14 mouse cellular contexts compared by ENCODE assay signal in the genomic region with DNA sequence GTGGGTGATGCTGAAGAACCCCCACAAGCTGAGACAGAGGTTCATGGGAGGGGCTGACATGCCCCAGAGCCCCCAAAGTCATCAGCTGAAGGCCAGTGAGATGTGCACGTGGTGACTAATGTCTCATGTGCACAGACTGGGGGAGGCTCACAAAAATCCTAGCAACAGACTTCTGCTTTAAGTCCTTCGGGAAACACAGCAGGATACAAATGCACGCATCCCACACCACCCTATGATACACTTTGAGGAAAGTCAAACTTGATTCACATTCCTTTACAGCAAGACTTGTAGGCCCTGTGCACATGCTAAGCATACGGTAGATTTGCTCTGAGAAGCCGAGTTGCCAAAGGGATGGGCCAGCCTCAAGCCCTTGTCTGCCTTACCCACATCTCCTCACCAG. TPM values are rescaled to one million over a fixed set of nuclear protein-coding genes. Genes with fewer than 3 reads are reported as not detected.
A peak's percentile ranks its signal among the peaks of the same experiment; 100 is the strongest.
DNase-seq lines count a peak whose midpoint lies in the region; ATAC-seq and TF ChIP-seq lines count a peak whose summit lies in the region.
"Had no signal": no experiment of that assay in that cellular context is flagged by ENCODE, and none has a peak within 500 bp of the region (broad histone marks: within the 10 kb centered on the region; RNA-seq: fewer than 3 reads in every experiment).

No protein-coding gene starts in this region.

- ATAC-seq in heart, embryonic 16.5 days (replicated peaks; ENCODE audit: extremely low read depth, insufficient read depth, low FRiP score) = 0 out of 2 replicates have a peak, but pooled peaks have one; percentile 4
- no peak for ATAC-seq in neural tube, embryonic 13.5 days (ENCODE audit: low read depth)
- ATAC-seq: inflammation-experienced regulatory T-cells, adult 6 months had no signal

- no peaks in the 10 kb centered on the region for H3K4me1 ChIP-seq in heart, embryonic 16.5 days (ENCODE audit: control insufficient read depth, insufficient read depth, low read length)
- peaks cover 38% of the 10 kb centered on the region for H3K4me1 ChIP-seq in neural tube, embryonic 13.5 days (replicated peaks)
- H3K4me1 ChIP-seq: liver, embryonic 13.5 days had no signal

- H3K36me3 ChIP-seq in heart, embryonic 16.5 days (ENCODE audit: control insufficient read depth, insufficient read depth) = 0 out of 2 replicates have a peak, but pooled peaks cover 2% of the 10 kb centered on the region
- H3K36me3 ChIP-seq in neural tube, embryonic 13.5 days = no peaks in the 10 kb centered on the region
- H3K36me3 ChIP-seq: liver, embryonic 13.5 days had no signal

- intact Hi-C loops in heart, postnatal 36 days (cut with DNase I) = loop anchor here (2.0 kb wide), 1 partner anchor 49 kb away; no protein-coding TSS in a partner anchor

- H3K9ac ChIP-seq in heart, embryonic 16.5 days (ENCODE audit: low read length) = no peak overlapping the region
- H3K9ac ChIP-seq in neural tube, embryonic 13.5 days = no peak overlapping the region
- H3K9ac ChIP-seq: heart, embryonic 12.5 days; liver, embryonic 13.5 days had no signal

- no peak for TF ChIP-seq CTCF in layer of hippocampus, adult 2 months (conservative IDR thresholded peaks at IDR 0.05)

- no peaks in the 10 kb centered on the region; the same call in 1 of the 2 replicates for H3K9me3 ChIP-seq in heart, embryonic 16.5 days (replicated peaks; ENCODE audit: control insufficient read depth, low read length)
- peaks cover 7% of the 10 kb centered on the region for H3K9me3 ChIP-seq in neural tube, embryonic 13.5 days
- H3K9me3 ChIP-seq: liver, embryonic 13.5 days had no signal

- no peak for DNase-seq in heart, postnatal 36 days
- no peak for DNase-seq in layer of hippocampus, adult 2 months (ENCODE audit: low spot score in 2 of 2)
- no peak for DNase-seq in layer of hippocampus, adult 8-10 months (ENCODE audit: low spot score in 2 of 2)
- no peak for DNase-seq in neural tube, embryonic 10.5 days (ENCODE audit: extremely low spot score, low spot score)
- no peak for DNase-seq in adrenal gland, postnatal 14 days
- DNase-seq: adrenal gland, postnatal 25 days; gastrocnemius, postnatal 25 days; liver, embryonic 13.5 days; lung, adult 2 months had no signal

- H3K27me3 ChIP-seq in heart, embryonic 16.5 days (ENCODE audit: control insufficient read depth, insufficient read depth, low read length) = no peaks in the 10 kb centered on the region
- no peaks in the 10 kb centered on the region for H3K27me3 ChIP-seq in neural tube, embryonic 13.5 days
- H3K27me3 ChIP-seq: heart, embryonic 12.5 days; liver, embryonic 13.5 days had no signal

- no peak overlapping the region for H3K27ac ChIP-seq in heart, embryonic 16.5 days (ENCODE audit: low read length)
- H3K27ac ChIP-seq in layer of hippocampus, adult 2 months = peak overlapping the region; percentile 36; the same call in 1 of the 2 replicates
- peak overlapping the region; percentile 86 for H3K27ac ChIP-seq in neural tube, embryonic 13.5 days (replicated peaks)
- H3K27ac ChIP-seq: forebrain, embryonic 10.5 days; liver, embryonic 13.5 days had no signal

- H3K4me2 ChIP-seq in heart, embryonic 16.5 days (ENCODE audit: low read depth, low read length) = no peak overlapping the region
- H3K4me2 ChIP-seq in neural tube, embryonic 13.5 days = no peak overlapping the region
- H3K4me2 ChIP-seq: heart, embryonic 12.5 days had no signal

- 87% methylated on average over 5 of the region's 5 CpGs for WGBS in heart, embryonic 16.5 days
- WGBS in neural tube, embryonic 13.5 days = 85% methylated on average over 5 of the region's 5 CpGs

- no peak overlapping the region for H3K4me3 ChIP-seq in heart, embryonic 16.5 days (ENCODE audit: low read length)
- no peak overlapping the region for H3K4me3 ChIP-seq in layer of hippocampus, adult 2 months
- H3K4me3 ChIP-seq in neural tube, embryonic 13.5 days = no peak overlapping the region
- H3K4me3 ChIP-seq: forebrain, embryonic 10.5 days; heart, embryonic 12.5 days; liver, embryonic 13.5 days had no signal

RNA-seq across cellular contexts. Expression of gene Pxylp1, which starts 53.1 kb away (rescaled TPM):
- polyA plus RNA-seq in heart, embryonic 16.5 days (2015; fragmentation: Nextera tagmentation; extraction: Ambion mirVana) = 25.8 and 26.0 TPM in 2 replicates
- total RNA-seq in heart, postnatal 36 days (2021) = 10 to 100 TPM; 14.5 to 21.3 TPM
- 10 to 100 TPM; 17.7 to 20.2 TPM for total RNA-seq in layer of hippocampus, adult 2 months (2021)
- 10 to 100 TPM; 15.2 to 22.6 (median 20.5) TPM for total RNA-seq in layer of hippocampus, adult 8-10 months (2022)
- 31.5 and 33.4 TPM in 2 replicates for polyA plus RNA-seq in neural tube, embryonic 13.5 days (2015; fragmentation: Nextera tagmentation; extraction: Ambion mirVana)
- total RNA-seq in adrenal gland, postnatal 14 days (2021) = 8.0 and 8.4 TPM in 2 replicates
